Mouse (Mus musculus): ENCODE data around the gene 2410131K14Rik. TPM values are rescaled to one million over a fixed set of nuclear protein-coding genes. Genes with fewer than 3 reads are reported as not detected.

The 2410131K14Rik gene
- polyA plus RNA-seq, 1 experiment from 2014 or later = 8.5 TPM

DNA sequence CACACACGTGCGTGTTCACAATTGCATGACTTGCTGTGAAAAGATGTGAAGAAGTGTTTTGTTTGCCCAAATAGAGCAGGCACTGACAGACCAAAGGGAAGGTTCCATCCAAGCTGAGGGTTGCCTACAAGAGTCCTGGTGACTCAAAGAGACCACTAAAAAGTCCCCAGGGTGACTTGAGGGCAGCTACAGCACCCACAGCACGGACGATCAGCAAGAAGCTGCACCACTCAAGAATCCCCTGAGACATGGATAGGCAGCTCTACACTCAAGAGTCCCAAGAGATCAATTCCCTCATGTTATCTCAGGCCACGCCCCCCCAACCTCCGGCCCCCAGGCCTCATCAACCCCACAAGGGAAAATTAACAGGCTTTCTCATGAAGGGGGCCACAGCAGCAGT lies 65.4 kb downstream of the 2410131K14Rik start:
- no peak for ATAC-seq (replicated peaks; ENCODE audit: low FRiP score, low TSS enrichment, low read depth)
- H3K4me1 ChIP-seq (replicated peaks; ENCODE audit: control insufficient read depth, insufficient read depth, low read length) = no peaks in the 10 kb centered on the region
- 70% methylated on average over 6 of the region's 6 CpGs for WGBS

DNA sequence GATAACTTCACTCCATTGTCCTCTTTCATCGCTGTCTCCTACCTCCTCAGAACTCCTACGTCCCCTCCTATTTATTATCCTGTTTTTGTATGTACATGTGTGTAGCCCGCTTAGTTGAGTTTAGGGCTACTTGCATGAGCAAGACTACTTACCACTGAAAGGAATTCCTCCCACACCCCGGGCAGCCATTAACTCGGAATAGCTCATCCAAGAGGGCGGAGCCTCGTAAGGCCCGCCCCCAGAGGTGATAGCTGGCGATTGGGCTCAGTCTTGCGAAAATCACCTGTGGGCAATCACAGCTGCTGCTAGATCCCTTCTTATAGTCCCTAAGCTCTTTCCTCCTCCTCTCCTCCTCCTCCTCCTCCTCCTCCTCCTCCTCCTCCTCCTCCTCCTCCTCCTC lies 66.2 kb downstream of the 2410131K14Rik start:
- Histone ChIP-seq H3K27me3 (replicated peaks; ENCODE audit: control insufficient read depth, insufficient read depth, low read length) (no peaks in the 10 kb centered on the region), H3K27ac (ENCODE audit: low read depth) (no peak overlapping the region), H3K4me1 (replicated peaks; ENCODE audit: control insufficient read depth, insufficient read depth, low read length) (no peaks in the 10 kb centered on the region), H3K9ac (ENCODE audit: low read length) (no peak overlapping the region), H3K36me3 (ENCODE audit: control insufficient read depth, insufficient read depth, low read length) (no peaks in the 10 kb centered on the region), H3K9me3 (ENCODE audit: control insufficient read depth, low read length) (no peaks in the 10 kb centered on the region), H3K4me2 (ENCODE audit: low read length) (no peak overlapping the region), H3K4me3 (ENCODE audit: low read depth, low read length) (no peak overlapping the region)
- ATAC-seq (replicated peaks; ENCODE audit: low FRiP score, low TSS enrichment, low read depth) (no peak), DNase-seq (ENCODE audit: low spot score) (no peak)
- 42% methylated on average over 10 of the region's 10 CpGs for WGBS

More for the DNA sequence above, 65.4 kb downstream of the 2410131K14Rik start:
- Histone ChIP-seq H3K9me3 (ENCODE audit: control insufficient read depth, low read length) (no peaks in the 10 kb centered on the region), H3K36me3 (ENCODE audit: control insufficient read depth, insufficient read depth, low read length) (no peaks in the 10 kb centered on the region), H3K9ac (ENCODE audit: low read length) (no peak overlapping the region), H3K4me2 (ENCODE audit: low read length) (no peak overlapping the region), H3K4me3 (ENCODE audit: low read depth, low read length) (no peak overlapping the region), H3K27ac (ENCODE audit: low read depth) (no peak overlapping the region), H3K27me3 (replicated peaks; ENCODE audit: control insufficient read depth, insufficient read depth, low read length) (no peaks in the 10 kb centered on the region)
- DNase-seq (ENCODE audit: low spot score) = no peak

DNA sequence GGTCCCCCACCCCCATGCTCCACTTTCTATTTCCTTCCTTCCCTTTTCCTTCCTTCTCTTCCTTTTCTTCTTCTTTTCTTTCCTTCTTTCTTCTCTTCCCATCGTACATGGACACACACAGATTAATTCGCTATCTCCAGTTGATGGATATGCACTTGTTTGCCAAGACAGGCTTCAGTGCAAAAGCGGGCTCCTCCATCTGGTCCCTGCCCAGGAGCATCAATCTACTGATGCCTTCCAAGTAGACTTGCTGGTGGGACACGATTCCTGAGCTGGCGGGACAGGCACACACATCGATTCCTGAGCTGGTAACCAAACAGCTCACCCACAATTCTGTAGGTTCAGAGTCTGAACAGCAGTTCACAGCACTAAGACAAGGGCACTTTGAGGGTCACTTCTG lies 68.7 kb downstream of the 2410131K14Rik start:
- H3K4me3 ChIP-seq (ENCODE audit: low read depth, low read length) = no peak overlapping the region
- H3K9ac ChIP-seq (ENCODE audit: low read length) = no peak overlapping the region
- no peaks in the 10 kb centered on the region for H3K36me3 ChIP-seq (ENCODE audit: control insufficient read depth, insufficient read depth, low read length)
- H3K27me3 ChIP-seq (replicated peaks; ENCODE audit: control insufficient read depth, insufficient read depth, low read length) = no peaks in the 10 kb centered on the region
- no peak overlapping the region for H3K4me2 ChIP-seq (ENCODE audit: low read length)
- ATAC-seq (replicated peaks; ENCODE audit: low FRiP score, low TSS enrichment, low read depth) = no peak
- H3K4me1 ChIP-seq (replicated peaks; ENCODE audit: control insufficient read depth, insufficient read depth, low read length) = peaks cover 1% of the 10 kb centered on the region
- DNase-seq (ENCODE audit: low spot score) = no peak
- H3K27ac ChIP-seq (ENCODE audit: low read depth) = no peak overlapping the region
- no peaks in the 10 kb centered on the region for H3K9me3 ChIP-seq (ENCODE audit: control insufficient read depth, low read length)
- WGBS = 91% methylated on average over 6 of the region's 6 CpGs

Other genes starting within 250 kb of the 2410131K14Rik start
- gene Tesc, start 217.5 kb upstream of the 2410131K14Rik start, polyA plus RNA-seq (2014; fragmentation: Nextera tagmentation; extraction: Ambion mirVana) = 1.7 and 3.8 TPM in 2 replicates
- gene Fbxw8, start 89.8 kb upstream of the 2410131K14Rik start, polyA plus RNA-seq (2014; fragmentation: Nextera tagmentation; extraction: Ambion mirVana) = 25.2 and 25.3 TPM in 2 replicates
- gene Hrk, start 80.6 kb upstream of the 2410131K14Rik start, polyA plus RNA-seq (2014; fragmentation: Nextera tagmentation; extraction: Ambion mirVana) = 0.22 and 0.28 TPM in 2 replicates
- gene Rnft2, start 111 bp upstream of the 2410131K14Rik start, polyA plus RNA-seq (2014; fragmentation: Nextera tagmentation; extraction: Ambion mirVana) = 2.5 and 2.7 TPM in 2 replicates